Mouse (Mus musculus): Measurements from ENCODE around the gene Rpp38.

DNA sequence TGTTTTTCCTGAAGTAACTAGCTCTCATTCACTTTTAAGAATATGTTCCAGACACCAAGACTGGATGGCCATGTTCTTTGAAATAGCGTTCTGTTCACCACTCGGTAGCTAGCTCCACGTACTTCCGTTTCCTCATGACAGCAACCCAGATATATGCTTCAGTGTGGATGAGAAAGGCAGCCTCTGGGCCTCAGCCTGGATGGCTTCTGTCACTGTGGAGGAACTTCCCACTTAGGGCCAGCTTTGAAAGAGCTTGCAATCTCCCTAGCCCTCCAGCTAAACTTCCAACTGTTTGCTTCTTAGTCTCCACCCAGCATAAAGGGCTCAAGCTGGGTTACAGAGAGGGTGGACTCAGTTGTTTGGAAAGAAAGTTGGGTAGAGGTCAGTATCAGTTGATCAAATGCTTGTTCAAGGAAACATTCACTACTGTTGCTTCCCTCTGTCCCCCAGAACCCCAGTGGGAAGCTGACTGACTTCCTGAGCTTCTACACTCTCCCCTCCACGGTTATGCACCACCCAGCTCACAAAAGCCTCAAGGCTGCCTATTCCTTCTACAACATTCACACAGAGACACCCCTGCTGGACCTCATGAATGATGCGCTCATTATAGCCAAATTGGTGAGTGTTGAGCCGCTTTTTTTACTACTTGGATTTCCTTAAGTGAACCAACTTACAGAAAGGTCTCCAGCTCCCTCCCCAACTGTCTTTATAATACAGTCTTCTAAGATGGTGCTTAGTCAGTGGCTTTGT is 7.9 kb downstream of the Rpp38 start:
- TF ChIP-seq EP300 (IDR thresholded peaks at IDR 0.05), result no peak
- TF ChIP-seq CTCF (IDR thresholded peaks at IDR 0.05), result no peak
